Mouse (Mus musculus) macrophage (primary cell): Measurements from ENCODE around the gene Prdm16. TPM values are rescaled to one million over a fixed set of nuclear protein-coding genes. Genes with fewer than 3 reads are reported as not detected.

ENCODE experiments used
- H3K27ac ChIP-seq: fragments of 350-480 bp; formaldehyde crosslinking; 2 replicates; pipeline ENCODE4 v1.9.0; 2021
- H3K36me3 ChIP-seq: fragments of 350-480 bp; formaldehyde crosslinking; 2 replicates; pipeline ENCODE4 v1.9.0; 2021; ENCODE audit errors: inconsistent target
- H3K4me3 ChIP-seq: fragments of 350-480 bp; formaldehyde crosslinking; 2 replicates; pipeline ENCODE4 v1.9.0; 2021; ENCODE audit errors: inconsistent target
- H3K79me2 ChIP-seq: fragments of 350-480 bp; formaldehyde crosslinking; 2 replicates; pipeline ENCODE4 v1.9.0; 2021; ENCODE audit errors: inconsistent target
- WGBS: methylation state at CpG from one replicate; pipeline ENCODE4 v1.1.7; 2026; ENCODE audit warnings: inconsistent platforms; ENCODE audit not compliant: missing documents; 5-methylcytosine and 5-hydroxymethylcytosine counted together
- polyA plus RNA-seq: library from polyadenylated mRNA; stranded (reverse); fragments of 250-400 nt; gene quantifications from 3 replicates; pipeline ENCODE4 v1.2.4, GENCODE M21; 2018; ENCODE audit warnings: inconsistent platforms

Gene Prdm16
- polyA plus RNA-seq, 1 experiment from 2014 or later = 1.6 TPM

GRCm38 (mm10) chr4:154393196-154394122 lies 243.2 kb downstream of the Prdm16 start:
- 75% methylated on average over 18 of the region's 18 CpGs for WGBS
- H3K27ac ChIP-seq = no peak overlapping the region
- no peaks in the 10 kb centered on the region for H3K36me3 ChIP-seq

DNA sequence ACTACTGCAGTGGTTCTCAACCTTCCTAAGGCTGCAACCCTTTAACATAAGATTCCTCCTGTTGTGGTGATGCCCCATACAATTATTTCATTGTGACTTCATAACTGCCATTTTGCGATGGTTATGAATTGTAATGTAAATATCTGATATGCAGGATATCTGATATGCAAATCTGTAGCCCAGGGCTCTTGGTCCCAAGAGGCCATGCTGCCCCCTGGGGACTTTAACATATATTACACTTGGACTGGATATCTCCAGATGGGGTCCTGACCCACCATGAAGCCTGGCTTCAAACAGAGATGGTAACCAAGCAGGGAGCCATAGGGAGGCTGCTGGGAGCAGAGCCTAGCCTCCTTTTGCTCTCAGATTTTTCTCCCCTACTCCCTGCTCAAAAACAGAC lies 244.0 kb downstream of the Prdm16 start:
- 100% methylated on average over 1 of the region's 1 CpGs for WGBS

More at GRCm38 (mm10) chr4:154393196-154394122, 243.2 kb downstream of the Prdm16 start:
- no peak overlapping the region for H3K4me3 ChIP-seq
- H3K79me2 ChIP-seq = no peaks in the 10 kb centered on the region

GRCm38 (mm10) chr4:154390333-154391080 lies 246.2 kb downstream of the Prdm16 start:
- H3K36me3 ChIP-seq = no peaks in the 10 kb centered on the region
- no peak overlapping the region for H3K4me3 ChIP-seq
- H3K79me2 ChIP-seq = no peaks in the 10 kb centered on the region
- no peak overlapping the region for H3K27ac ChIP-seq
- 15% methylated on average over 20 of the region's 20 CpGs for WGBS

More for the DNA sequence above, 244.0 kb downstream of the Prdm16 start:
- Histone ChIP-seq H3K36me3 (no peaks in the 10 kb centered on the region), H3K4me3 (no peak overlapping the region), H3K79me2 (no peaks in the 10 kb centered on the region), H3K27ac (no peak overlapping the region)

GRCm38 (mm10) chr4:154389641-154390040 lies 247.0 kb downstream of the Prdm16 start:
- H3K79me2 ChIP-seq = no peaks in the 10 kb centered on the region
- no peak overlapping the region for H3K4me3 ChIP-seq
- WGBS = 97% methylated on average over 2 of the region's 2 CpGs

DNA sequence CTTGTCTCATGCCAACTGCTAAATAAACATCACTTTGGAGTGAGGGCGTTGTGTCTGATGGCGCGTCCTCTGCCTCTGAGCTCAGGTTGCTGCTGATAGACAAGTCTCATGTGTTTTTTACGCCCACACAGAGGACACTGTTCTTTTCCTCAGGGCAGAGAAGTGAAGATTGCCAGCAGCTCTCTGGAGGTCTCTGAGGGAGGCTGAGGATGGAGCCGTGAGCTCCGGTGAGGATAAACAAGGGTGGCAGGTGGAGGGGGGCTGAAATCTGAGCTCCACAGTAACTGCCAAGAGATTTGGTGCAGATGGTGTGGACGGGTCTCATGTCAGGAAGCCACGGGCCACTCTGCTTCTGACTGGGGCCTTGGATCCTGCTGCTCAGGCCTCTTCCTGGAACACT lies 249.9 kb downstream of the Prdm16 start:
- H3K79me2 ChIP-seq = no peaks in the 10 kb centered on the region
- no peaks in the 10 kb centered on the region for H3K36me3 ChIP-seq
- WGBS = 85% methylated on average over 8 of the region's 8 CpGs
- no peak overlapping the region for H3K4me3 ChIP-seq
- no peak overlapping the region for H3K27ac ChIP-seq

More at GRCm38 (mm10) chr4:154389641-154390040, 247.0 kb downstream of the Prdm16 start:
- no peaks in the 10 kb centered on the region for H3K36me3 ChIP-seq
- H3K27ac ChIP-seq = no peak overlapping the region

- Histone ChIP-seq H3K27ac (no peak overlapping the region), H3K79me2 (no peaks in the 10 kb centered on the region), H3K4me3 (no peak overlapping the region), H3K36me3 (no peaks in the 10 kb centered on the region)
- 85% methylated on average over 2 of the region's 2 CpGs for WGBS
These were observed 250.8 kb downstream of the Prdm16 start for GRCm38 (mm10) chr4:154385918-154386317.

GRCm38 (mm10) chr4:154385208-154385607 lies 251.5 kb downstream of the Prdm16 start:
- Histone ChIP-seq H3K36me3 (no peaks in the 10 kb centered on the region), H3K27ac (no peak overlapping the region), H3K4me3 (no peak overlapping the region), H3K79me2 (no peaks in the 10 kb centered on the region)
- WGBS = 94% methylated on average over 8 of the region's 8 CpGs

DNA sequence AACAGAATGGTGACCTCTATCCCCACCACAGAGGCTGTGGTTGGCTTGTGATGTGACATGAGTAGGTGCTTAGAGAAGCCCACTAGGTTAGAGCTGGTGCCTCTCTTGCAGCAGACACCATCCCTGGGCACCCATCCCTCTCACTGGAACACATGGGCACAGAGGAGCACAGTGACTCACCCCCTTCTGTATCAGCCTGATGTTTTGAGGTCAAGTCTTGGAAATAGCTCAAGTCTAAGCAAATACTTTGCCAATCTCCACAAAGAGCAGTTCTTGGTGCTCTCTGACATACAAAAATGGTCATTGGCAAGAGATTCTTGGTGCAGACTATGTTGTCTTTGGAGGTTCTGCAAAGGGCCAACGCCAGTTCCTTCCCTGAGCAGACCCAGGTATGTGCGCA lies 257.8 kb downstream of the Prdm16 start:
- H3K4me3 ChIP-seq = no peak overlapping the region
- 93% methylated on average over 2 of the region's 2 CpGs for WGBS

GRCm38 (mm10) chr4:154375939-154376625 lies 260.6 kb downstream of the Prdm16 start:
- no peaks in the 10 kb centered on the region for H3K79me2 ChIP-seq
- no peaks in the 10 kb centered on the region for H3K36me3 ChIP-seq
- H3K4me3 ChIP-seq = no peak overlapping the region
- H3K27ac ChIP-seq = no peak overlapping the region
- 47% methylated on average over 10 of the region's 10 CpGs for WGBS

More for the DNA sequence above, 257.8 kb downstream of the Prdm16 start:
- no peaks in the 10 kb centered on the region for H3K79me2 ChIP-seq
- H3K27ac ChIP-seq = no peak overlapping the region
- H3K36me3 ChIP-seq = no peaks in the 10 kb centered on the region

DNA sequence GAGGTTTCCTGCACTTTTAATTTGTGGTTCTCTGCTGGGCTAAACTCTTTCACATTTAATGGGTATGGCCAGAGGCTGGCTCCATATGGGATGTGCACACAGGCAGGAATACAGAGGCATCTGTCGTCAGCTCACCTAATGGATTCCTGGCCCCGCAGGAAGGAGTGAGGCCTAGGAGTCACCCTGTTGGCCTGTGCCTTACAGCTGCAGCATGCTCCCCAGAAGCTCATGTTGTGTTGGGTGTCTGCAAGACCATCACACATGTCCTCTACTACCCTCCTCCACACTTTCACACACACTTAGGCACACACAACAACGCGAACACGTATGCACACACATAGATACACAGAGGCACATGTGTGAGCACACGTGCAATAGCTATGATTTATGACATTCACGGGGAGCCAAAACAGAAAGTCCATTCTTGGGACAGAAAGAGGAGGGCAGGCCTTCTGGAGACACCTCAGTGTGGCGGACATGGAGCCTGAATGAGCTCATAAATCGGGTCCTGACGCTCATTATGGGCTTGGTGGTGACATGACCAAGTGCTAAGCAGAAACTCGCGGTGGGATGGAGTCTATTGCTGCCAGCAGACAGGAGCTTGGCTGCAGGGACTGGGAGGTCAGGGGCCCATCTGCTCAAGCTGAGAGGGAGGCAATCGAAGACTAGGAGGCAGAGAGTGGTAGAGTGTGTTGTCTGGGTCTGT lies 265.0 kb downstream of the Prdm16 start:
- no peaks in the 10 kb centered on the region for H3K79me2 ChIP-seq
- 89% methylated on average over 13 of the region's 13 CpGs for whole genome bisulfite sequencing
- H3K27ac ChIP-seq = no peak overlapping the region
- H3K4me3 ChIP-seq = no peak overlapping the region
- no peaks in the 10 kb centered on the region for H3K36me3 ChIP-seq

GRCm38 (mm10) chr4:154370841-154371240 lies 265.8 kb downstream of the Prdm16 start:
- Histone ChIP-seq H3K36me3 (no peaks in the 10 kb centered on the region), H3K4me3 (no peak overlapping the region), H3K27ac (no peak overlapping the region), H3K79me2 (no peaks in the 10 kb centered on the region)
- 81% methylated on average over 8 of the region's 8 CpGs for WGBS

- no peaks in the 10 kb centered on the region for H3K36me3 ChIP-seq
- H3K27ac ChIP-seq = no peak overlapping the region
- WGBS = 84% methylated on average over 5 of the region's 5 CpGs
- H3K4me3 ChIP-seq = no peak overlapping the region
- no peaks in the 10 kb centered on the region for H3K79me2 ChIP-seq
These were observed 267.6 kb downstream of the Prdm16 start for GRCm38 (mm10) chr4:154369089-154369488.

GRCm38 (mm10) chr4:154366836-154367235 lies 269.8 kb downstream of the Prdm16 start:
- WGBS = 89% methylated on average over 6 of the region's 6 CpGs

DNA sequence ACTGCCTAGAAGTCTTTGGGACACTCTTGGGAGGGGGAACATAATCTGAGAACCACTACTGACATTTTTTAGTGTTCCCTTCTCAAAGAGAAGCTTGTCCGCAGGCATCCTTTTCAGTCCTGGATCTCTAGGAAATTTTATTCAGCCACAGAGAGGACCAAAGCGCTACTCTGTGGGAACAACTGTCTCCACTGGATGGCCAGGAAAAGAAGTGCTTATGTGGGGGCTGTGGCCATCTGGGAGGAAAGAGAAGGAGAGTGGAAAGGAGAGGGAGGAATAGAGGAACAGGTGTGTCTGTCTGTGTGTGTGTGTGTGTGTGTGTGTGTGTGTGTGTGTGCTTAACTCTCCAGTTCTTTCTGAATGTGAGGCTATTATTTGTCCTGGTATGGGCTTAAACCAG lies 271.9 kb downstream of the Prdm16 start:
- Histone ChIP-seq H3K79me2 (no peaks in the 10 kb centered on the region), H3K4me3 (no peak overlapping the region), H3K27ac (no peak overlapping the region), H3K36me3 (no peaks in the 10 kb centered on the region)
- 97% methylated on average over 2 of the region's 2 CpGs for WGBS

More at GRCm38 (mm10) chr4:154366836-154367235, 269.8 kb downstream of the Prdm16 start:
- Histone ChIP-seq H3K36me3 (no peaks in the 10 kb centered on the region), H3K79me2 (no peaks in the 10 kb centered on the region), H3K27ac (no peak overlapping the region), H3K4me3 (no peak overlapping the region)
